ENCODE assay signal across 10 mouse cellular contexts in genomic region chr10:70540456-70541195, GRCm38 (mm10).
DNase-seq lines count a peak whose midpoint lies in the region; ATAC-seq and TF ChIP-seq lines count a peak whose summit lies in the region.
"Had no signal": no experiment of that assay in that cellular context is flagged by ENCODE, and none has a peak within 500 bp of the region (broad histone marks: within the 10 kb centered on the region; RNA-seq: fewer than 3 reads in every experiment).

No protein-coding gene starts in this region.

- H3K36me3 ChIP-seq in heart, adult 2 months (ENCODE audit: control insufficient read depth, insufficient read depth, low read length): no peaks in the 10 kb centered on the region
- H3K36me3 ChIP-seq in heart, embryonic 11.5 days (ENCODE audit: control insufficient read depth, insufficient read depth, low read length): peaks cover 4% of the 10 kb centered on the region; the same call in 1 of the 2 replicates
- no peaks in the 10 kb centered on the region for H3K36me3 ChIP-seq in megakaryocyte, embryonic 14.5 days (replicated peaks; ENCODE audit: low read length)
- H3K36me3 ChIP-seq in myocyte (ENCODE audit: control insufficient read depth, insufficient read depth): peaks cover 46% of the 10 kb centered on the region

- H3K4me2 ChIP-seq in heart, embryonic 11.5 days: no peak overlapping the region
- H3K4me2 ChIP-seq in myocyte (ENCODE audit: low read depth): no peak overlapping the region
- H3K4me2 ChIP-seq: embryonic facial prominence, embryonic 13.5 days; midbrain, embryonic 15.5 days had no signal

- no peak for TF ChIP-seq EP300 in heart, adult 2 months (IDR thresholded peaks at IDR 0.05; ENCODE audit: insufficient read depth, low read depth, low read length)

- intact Hi-C loops in heart, adult 2 months (cut with DNase I): loop anchor here (5.0 kb wide), 1 partner anchor 173 kb away; no protein-coding TSS in a partner anchor

- no peak overlapping the region for H3K4me3 ChIP-seq in heart, adult 2 months
- H3K4me3 ChIP-seq in heart, embryonic 11.5 days (ENCODE audit: low read depth, low read length): no peak overlapping the region
- peak overlapping the region; percentile 5 for H3K4me3 ChIP-seq in megakaryocyte, embryonic 14.5 days (replicated peaks)
- H3K4me3 ChIP-seq in myocyte: no peak overlapping the region
- H3K4me3 ChIP-seq: embryonic facial prominence, embryonic 13.5 days; midbrain, embryonic 15.5 days had no signal

- H3K27ac ChIP-seq in heart, adult 2 months: no peak overlapping the region
- H3K27ac ChIP-seq in heart, embryonic 11.5 days (ENCODE audit: low read depth, low read length): no peak overlapping the region
- H3K27ac ChIP-seq: embryonic facial prominence, embryonic 13.5 days; midbrain, embryonic 15.5 days had no signal

- TF ChIP-seq POLR2A in heart, adult 2 months (IDR thresholded peaks at IDR 0.05; ENCODE audit: insufficient read depth, low read depth, low read length): no peak
- TF ChIP-seq POLR2A in myocyte (IDR thresholded peaks at IDR 0.05; ENCODE audit: insufficient read length, low read depth): no peak

- no peak overlapping the region for H3ac ChIP-seq in myocyte (ENCODE audit: control insufficient read depth, insufficient read length)

- 85% methylated on average over 9 of the region's 9 CpGs for WGBS in heart, adult 2 months
- WGBS in heart, embryonic 11.5 days (ENCODE audit: insufficient replicate concordance): 81% methylated on average over 9 of the region's 9 CpGs

- peak; percentile 66 for TF ChIP-seq CTCF in heart, adult 2 months (IDR thresholded peaks at IDR 0.05)

- no peak for DNase-seq in heart, adult 2 months
- DNase-seq in embryo, embryonic 10.5 days (ENCODE audit: low spot score): peak; percentile 72
- DNase-seq in urinary bladder, adult 2 months (ENCODE audit: low spot score): no peak
- DNase-seq in spleen, postnatal 10 days (ENCODE audit: low spot score in 2 of 2): no peak

- no peaks in the 10 kb centered on the region for H3K9me3 ChIP-seq in heart, embryonic 11.5 days (replicated peaks; ENCODE audit: control insufficient read depth, low read length)
- peaks cover 82% of the 10 kb centered on the region for H3K9me3 ChIP-seq in megakaryocyte, embryonic 14.5 days
- H3K9me3 ChIP-seq: embryonic facial prominence, embryonic 13.5 days; midbrain, embryonic 15.5 days had no signal

- no peak overlapping the region for H3K9ac ChIP-seq in heart, adult 2 months (ENCODE audit: low read depth, low read length)
- H3K9ac ChIP-seq in heart, embryonic 11.5 days (ENCODE audit: low read depth, low read length): no peak overlapping the region
- H3K9ac ChIP-seq: embryonic facial prominence, embryonic 13.5 days; midbrain, embryonic 15.5 days had no signal

- no peak for ATAC-seq in heart, embryonic 11.5 days (replicated peaks; ENCODE audit: insufficient number of reproducible peaks, low FRiP score, low TSS enrichment)
- no peak for ATAC-seq in megakaryocyte, adult 5-6 weeks (ENCODE audit: poor library complexity, severe bottlenecking)
- ATAC-seq: midbrain, embryonic 15.5 days had no signal

- H3K4me1 ChIP-seq in heart, adult 2 months (ENCODE audit: control insufficient read depth, insufficient read depth, low read length): no peaks in the 10 kb centered on the region
- no peaks in the 10 kb centered on the region for H3K4me1 ChIP-seq in heart, embryonic 11.5 days (ENCODE audit: control insufficient read depth, insufficient read depth, low read length)
- no peaks in the 10 kb centered on the region for H3K4me1 ChIP-seq in megakaryocyte, embryonic 14.5 days
- H3K4me1 ChIP-seq: embryonic facial prominence, embryonic 13.5 days; midbrain, embryonic 15.5 days had no signal

- no peaks in the 10 kb centered on the region for H3K27me3 ChIP-seq in heart, adult 2 months (ENCODE audit: control insufficient read depth, insufficient read depth, low read length)
- H3K27me3 ChIP-seq in heart, embryonic 11.5 days (ENCODE audit: control insufficient read depth, insufficient read depth, low read length): no peaks in the 10 kb centered on the region
- no peaks in the 10 kb centered on the region for H3K27me3 ChIP-seq in megakaryocyte, embryonic 14.5 days (replicated peaks)
- no peaks in the 10 kb centered on the region for H3K27me3 ChIP-seq in myocyte (ENCODE audit: control insufficient read depth, insufficient read depth, insufficient read length)
- H3K27me3 ChIP-seq: embryonic facial prominence, embryonic 13.5 days; midbrain, embryonic 15.5 days had no signal

- H3K79me2 ChIP-seq in heart, adult 2 months (replicated peaks; ENCODE audit: control insufficient read depth, insufficient read depth, low read length): no peaks in the 10 kb centered on the region
- H3K79me2 ChIP-seq in myocyte (ENCODE audit: control insufficient read depth, insufficient read depth): no peaks in the 10 kb centered on the region

TF ChIP-seq in myocyte, 11 proteins besides CTCF, POLR2A, EP300 and RAD21:
- TF ChIP-seq USF1 (IDR thresholded peaks at IDR 0.05; ENCODE audit: low read depth) (no peak), REST (IDR thresholded peaks at IDR 0.05; ENCODE audit: insufficient read depth, insufficient read length) (peak; percentile 70), CEBPB (IDR thresholded peaks at IDR 0.05; ENCODE audit: insufficient read depth, poor library complexity, severe bottlenecking) (no peak), MAX (IDR thresholded peaks at IDR 0.05; ENCODE audit: low read depth) (no peak)
TF ChIP-seq in myocyte: peak in this region for 1.
